Mouse (Mus musculus) hindbrain, embryonic 12.5 days (tissue): ENCODE data around the gene Tenm3. TPM values are rescaled to one million over a fixed set of nuclear protein-coding genes. Genes with fewer than 3 reads are reported as not detected.

ENCODE experiments used
- ATAC-seq: fragments of 200-750 bp; cut with Nextera tagmentation; 2 replicates; pipeline ENCODE4 v1.8.0; 2017; ENCODE audit warnings: moderate TSS enrichment; ENCODE audit not compliant: low FRiP score
- H3K27ac ChIP-seq: fragments of 300-500 bp; sonication (generic); 2 replicates; pipeline ENCODE4 v1.5.1; 2016; ENCODE audit warnings: mild to moderate bottlenecking
- H3K27me3 ChIP-seq: fragments of 300-500 bp; sonication (generic); 2 replicates; pipeline ENCODE4 v1.6.1; 2016; ENCODE audit warnings: mild to moderate bottlenecking
- H3K36me3 ChIP-seq: fragments of 300-500 bp; sonication (generic); 2 replicates; pipeline ENCODE4 v1.6.1; 2016; ENCODE audit warnings: mild to moderate bottlenecking
- H3K4me1 ChIP-seq: fragments of 300-500 bp; sonication (generic); 2 replicates; pipeline ENCODE4 v1.6.1; 2016
- H3K4me2 ChIP-seq: fragments of 300-500 bp; sonication (generic); replicated peaks from 2 replicates; pipeline ENCODE4 v1.6.1; 2016; ENCODE audit warnings: mild to moderate bottlenecking
- H3K4me3 ChIP-seq: fragments of 300-500 bp; sonication (generic); 2 replicates; pipeline ENCODE4 v1.5.1; 2016; ENCODE audit warnings: mild to moderate bottlenecking
- H3K9ac ChIP-seq: fragments of 300-500 bp; sonication (generic); 2 replicates; pipeline ENCODE4 v1.6.1; 2016; ENCODE audit warnings: mild to moderate bottlenecking, moderate library complexity
- H3K9me3 ChIP-seq: fragments of 300-500 bp; sonication (generic); replicated peaks from 2 replicates; pipeline ENCODE4 v1.6.1; 2016; ENCODE audit warnings: mild to moderate bottlenecking
- WGBS: fragments of 180-500 bp; shearing (Covaris S2); methylation state at CpG from one replicate; pipeline ENCODE4 v1.1.7; 2016; 5-methylcytosine and 5-hydroxymethylcytosine counted together
- polyA plus RNA-seq: library from polyadenylated mRNA; unstranded; fragments of >200 nt; fragmentation: Nextera tagmentation; extraction: Ambion mirVana; gene quantifications from 2 replicates; pipeline ENCODE4 v1.2.1, GENCODE M21; 2016

The Tenm3 gene
- polyA plus RNA-seq, 1 experiment from 2014 or later: 52.8 TPM

DNA sequence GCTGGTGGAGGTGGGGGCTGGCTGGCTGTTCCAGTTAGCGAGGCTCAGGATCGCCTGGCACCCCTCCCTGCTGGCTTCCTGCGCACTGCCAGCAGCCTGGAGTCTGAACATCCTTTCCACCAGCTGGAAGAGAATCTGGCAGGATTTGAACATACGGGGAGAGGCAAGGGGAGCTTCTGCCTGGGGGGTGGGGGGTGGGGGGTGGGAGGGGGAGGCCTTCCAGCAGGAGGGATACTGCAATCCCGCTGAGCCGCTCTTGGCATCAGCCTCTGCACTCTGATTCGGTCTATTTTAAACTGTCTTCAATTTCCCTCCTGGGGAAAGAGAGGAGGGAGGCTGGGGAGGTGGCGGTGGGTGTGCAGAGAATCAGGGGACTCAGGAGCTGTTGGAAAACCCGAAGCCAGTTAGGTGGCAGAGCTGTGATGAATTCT, 628.7 kb downstream of the Tenm3 start:
- 31% methylated on average over 9 of the region's 9 CpGs for WGBS
- Histone ChIP-seq H3K9ac (no peak overlapping the region), H3K4me1 (peaks cover 5% of the 10 kb centered on the region; the same call in 1 of the 2 replicates), H3K4me2 (no peak overlapping the region), H3K36me3 (no peaks in the 10 kb centered on the region), H3K9me3 (no peaks in the 10 kb centered on the region), H3K27ac (no peak overlapping the region), H3K27me3 (no peaks in the 10 kb centered on the region; the same call in 1 of the 2 replicates), H3K4me3 (no peak overlapping the region)
- no peak for ATAC-seq

DNA sequence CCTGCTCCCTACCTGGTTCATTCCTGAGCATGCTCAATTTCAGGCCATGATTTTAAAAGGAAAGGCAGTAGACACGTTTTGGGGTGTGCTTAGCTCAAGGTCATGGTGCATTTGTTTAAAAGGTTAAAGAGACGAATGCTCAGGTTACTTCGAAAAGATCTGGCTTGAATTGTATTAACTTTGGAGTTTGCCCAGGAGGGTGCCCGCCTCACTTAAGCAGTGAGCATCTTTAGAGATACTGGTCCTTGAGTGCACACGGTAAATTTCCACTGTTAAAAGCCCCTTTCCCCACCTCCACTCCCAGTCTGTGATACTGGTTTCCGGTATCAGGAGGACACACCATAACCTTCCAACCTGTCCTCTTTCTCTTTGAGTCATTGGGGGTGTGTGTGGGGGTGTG, 629.4 kb downstream of the Tenm3 start:
- no peak overlapping the region for H3K9ac ChIP-seq
- H3K27me3 ChIP-seq: no peaks in the 10 kb centered on the region; the same call in 1 of the 2 replicates
- no peak overlapping the region for H3K4me3 ChIP-seq
- 59% methylated on average over 6 of the region's 6 CpGs for WGBS
- H3K9me3 ChIP-seq: no peaks in the 10 kb centered on the region
- no peak overlapping the region for H3K27ac ChIP-seq
- no peak overlapping the region for H3K4me2 ChIP-seq
- H3K4me1 ChIP-seq: peaks cover 5% of the 10 kb centered on the region; the same call in 1 of the 2 replicates
- no peak for ATAC-seq
- no peaks in the 10 kb centered on the region for H3K36me3 ChIP-seq

GRCm38 (mm10) chr8:48211931-48212330, 631.8 kb downstream of the Tenm3 start:
- H3K4me2 ChIP-seq: no peak overlapping the region
- H3K4me3 ChIP-seq: no peak overlapping the region
- 74% methylated on average over 9 of the region's 9 CpGs for WGBS
- ATAC-seq: no peak
- H3K9ac ChIP-seq: no peak overlapping the region
- peaks cover 5% of the 10 kb centered on the region; the same call in 1 of the 2 replicates for H3K4me1 ChIP-seq
- H3K36me3 ChIP-seq: no peaks in the 10 kb centered on the region
- H3K27me3 ChIP-seq: no peaks in the 10 kb centered on the region; the same call in 1 of the 2 replicates
- H3K9me3 ChIP-seq: no peaks in the 10 kb centered on the region
- H3K27ac ChIP-seq: no peak overlapping the region

DNA sequence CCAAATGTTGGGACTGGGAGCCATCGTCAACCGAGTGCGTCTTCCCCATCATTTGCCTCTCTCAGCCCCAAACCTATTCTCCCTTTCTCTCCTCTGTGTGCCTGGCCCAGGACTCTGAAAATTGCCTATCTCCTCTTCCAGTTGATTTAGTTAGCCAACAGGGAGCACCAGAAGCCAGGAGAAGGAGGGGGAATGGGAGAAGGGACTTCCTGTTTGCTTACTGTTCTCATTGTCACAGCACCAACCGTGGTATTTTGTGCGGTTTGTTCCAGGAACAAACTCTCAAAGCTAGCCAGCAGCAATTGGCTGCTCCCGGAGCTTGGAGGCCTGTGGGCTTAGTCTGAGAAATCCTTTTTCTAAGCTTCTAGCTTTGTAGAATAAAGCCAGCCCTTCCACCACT, 636.2 kb downstream of the Tenm3 start:
- Histone ChIP-seq H3K4me1 (peaks cover 10% of the 10 kb centered on the region), H3K4me2 (no peak overlapping the region), H3K9ac (no peak overlapping the region), H3K4me3 (no peak overlapping the region), H3K36me3 (no peaks in the 10 kb centered on the region), H3K27me3 (no peaks in the 10 kb centered on the region), H3K27ac (no peak overlapping the region), H3K9me3 (no peaks in the 10 kb centered on the region)
- no peak for ATAC-seq
- WGBS: 85% methylated on average over 6 of the region's 6 CpGs

GRCm38 (mm10) chr8:48206922-48207321, 636.8 kb downstream of the Tenm3 start:
- Histone ChIP-seq H3K27ac (no peak overlapping the region), H3K4me3 (no peak overlapping the region), H3K4me2 (no peak overlapping the region), H3K4me1 (peaks cover 10% of the 10 kb centered on the region), H3K27me3 (no peaks in the 10 kb centered on the region), H3K9me3 (no peaks in the 10 kb centered on the region), H3K36me3 (no peaks in the 10 kb centered on the region), H3K9ac (no peak overlapping the region)
- 71% methylated on average over 7 of the region's 8 CpGs for WGBS
- ATAC-seq: no peak

GRCm38 (mm10) chr8:48204838-48205345, 638.9 kb downstream of the Tenm3 start:
- Histone ChIP-seq H3K4me3 (no peak overlapping the region), H3K9ac (no peak overlapping the region), H3K4me1 (peaks cover 10% of the 10 kb centered on the region), H3K27me3 (no peaks in the 10 kb centered on the region), H3K36me3 (no peaks in the 10 kb centered on the region), H3K9me3 (no peaks in the 10 kb centered on the region), H3K4me2 (no peak overlapping the region), H3K27ac (peak overlapping the region; percentile 58)
- 59% methylated on average over 12 of the region's 12 CpGs for WGBS
- peak; percentile 32 for ATAC-seq

DNA sequence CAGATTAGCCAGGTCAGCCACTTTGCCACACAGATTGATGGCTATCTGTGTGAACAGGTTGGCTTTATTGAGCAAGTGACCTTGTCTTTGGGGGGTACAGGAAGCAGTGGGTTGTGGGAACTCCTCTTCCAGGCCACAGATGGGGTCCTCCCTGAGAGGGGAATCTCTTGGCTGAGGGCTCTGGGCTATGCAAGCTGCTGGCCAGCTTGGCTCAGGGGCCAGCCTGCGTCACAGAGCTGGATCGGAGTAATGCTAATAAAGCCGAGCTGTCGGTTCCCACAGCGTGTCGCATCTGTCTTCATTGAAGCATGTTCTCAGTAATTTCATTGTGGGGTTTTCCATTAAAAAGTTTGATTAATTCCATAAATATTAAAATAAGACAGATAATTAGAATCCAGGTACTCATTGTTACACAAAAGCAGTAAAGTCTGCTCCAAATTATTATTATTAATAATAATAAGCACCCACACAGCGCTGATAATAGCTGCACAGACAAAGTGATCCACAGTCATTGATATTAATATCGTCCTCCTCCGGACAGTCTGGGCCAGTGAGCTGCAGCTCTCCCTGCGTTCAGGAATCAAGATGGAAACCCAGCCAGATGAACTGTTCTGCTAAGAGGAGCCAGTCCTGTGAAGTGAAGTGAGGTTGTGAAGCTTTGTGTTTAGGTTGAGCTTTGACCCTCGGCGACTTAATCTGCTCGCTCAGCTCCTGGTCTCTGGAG, 639.5 kb downstream of the Tenm3 start:
- ATAC-seq: peak; percentile 84
- Histone ChIP-seq H3K4me2 (no peak overlapping the region), H3K4me3 (no peak overlapping the region), H3K27me3 (no peaks in the 10 kb centered on the region), H3K36me3 (no peaks in the 10 kb centered on the region), H3K27ac (peak overlapping the region; percentile 58), H3K4me1 (peaks cover 10% of the 10 kb centered on the region), H3K9me3 (no peaks in the 10 kb centered on the region), H3K9ac (no peak overlapping the region)
- WGBS: 60% methylated on average over 13 of the region's 13 CpGs

GRCm38 (mm10) chr8:48203611-48204010, 640.1 kb downstream of the Tenm3 start:
- Histone ChIP-seq H3K4me1 (peaks cover 10% of the 10 kb centered on the region), H3K27ac (peak overlapping the region; percentile 53), H3K27me3 (no peaks in the 10 kb centered on the region), H3K4me2 (no peak overlapping the region), H3K36me3 (no peaks in the 10 kb centered on the region), H3K9ac (no peak overlapping the region), H3K9me3 (0 out of 2 replicates have a peak, but pooled peaks cover 2% of the 10 kb centered on the region), H3K4me3 (no peak overlapping the region)
- 80% methylated on average over 9 of the region's 9 CpGs for WGBS
- ATAC-seq: no peak

GRCm38 (mm10) chr8:48203161-48203560, 640.6 kb downstream of the Tenm3 start:
- Histone ChIP-seq H3K36me3 (no peaks in the 10 kb centered on the region), H3K9me3 (0 out of 2 replicates have a peak, but pooled peaks cover 2% of the 10 kb centered on the region), H3K4me2 (no peak overlapping the region), H3K4me3 (no peak overlapping the region), H3K27me3 (no peaks in the 10 kb centered on the region), H3K4me1 (peaks cover 10% of the 10 kb centered on the region), H3K9ac (no peak overlapping the region), H3K27ac (no peak overlapping the region)
- no peak for ATAC-seq
- WGBS: 63% methylated on average over 6 of the region's 6 CpGs

- no peaks in the 10 kb centered on the region for H3K36me3 ChIP-seq
- H3K9ac ChIP-seq: no peak overlapping the region
- WGBS: 67% methylated on average over 3 of the region's 3 CpGs
- no peak overlapping the region for H3K27ac ChIP-seq
- peaks cover 2% of the 10 kb centered on the region; the same call in 1 of the 2 replicates for H3K9me3 ChIP-seq
- H3K4me1 ChIP-seq: peaks cover 10% of the 10 kb centered on the region
- H3K27me3 ChIP-seq: no peaks in the 10 kb centered on the region
- no peak for ATAC-seq
- no peak overlapping the region for H3K4me2 ChIP-seq
- H3K4me3 ChIP-seq: no peak overlapping the region
Observed at GRCm38 (mm10) chr8:48202632-48203031, 641.1 kb downstream of the Tenm3 start.

DNA sequence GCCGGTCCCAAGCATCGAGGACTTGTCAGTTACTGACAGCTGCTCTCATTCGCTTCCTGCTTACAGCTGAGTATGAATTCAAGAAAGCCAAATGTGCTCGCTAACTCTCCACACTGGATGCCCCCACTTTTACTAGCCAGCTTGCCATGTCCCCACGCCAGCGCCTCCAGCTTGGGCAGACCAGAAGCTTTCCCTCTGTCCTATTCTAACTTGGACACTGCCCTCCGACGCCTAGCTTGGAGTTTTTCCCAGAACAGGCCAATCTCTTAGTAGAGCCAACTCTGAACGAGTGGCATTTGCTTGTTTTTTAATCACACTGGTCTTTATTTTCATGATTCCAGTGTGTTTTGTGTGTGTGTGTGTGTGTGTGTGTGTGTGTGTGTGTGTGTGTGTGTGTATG, 644.6 kb downstream of the Tenm3 start:
- no peak overlapping the region for H3K27ac ChIP-seq
- H3K27me3 ChIP-seq: no peaks in the 10 kb centered on the region
- H3K4me2 ChIP-seq: no peak overlapping the region
- peaks cover 2% of the 10 kb centered on the region; the same call in 1 of the 2 replicates for H3K9me3 ChIP-seq
- 93% methylated on average over 9 of the region's 9 CpGs for WGBS
- no peak overlapping the region for H3K9ac ChIP-seq
- H3K4me3 ChIP-seq: no peak overlapping the region
- no peak for ATAC-seq
- H3K4me1 ChIP-seq: peaks cover 6% of the 10 kb centered on the region
- H3K36me3 ChIP-seq: no peaks in the 10 kb centered on the region

DNA sequence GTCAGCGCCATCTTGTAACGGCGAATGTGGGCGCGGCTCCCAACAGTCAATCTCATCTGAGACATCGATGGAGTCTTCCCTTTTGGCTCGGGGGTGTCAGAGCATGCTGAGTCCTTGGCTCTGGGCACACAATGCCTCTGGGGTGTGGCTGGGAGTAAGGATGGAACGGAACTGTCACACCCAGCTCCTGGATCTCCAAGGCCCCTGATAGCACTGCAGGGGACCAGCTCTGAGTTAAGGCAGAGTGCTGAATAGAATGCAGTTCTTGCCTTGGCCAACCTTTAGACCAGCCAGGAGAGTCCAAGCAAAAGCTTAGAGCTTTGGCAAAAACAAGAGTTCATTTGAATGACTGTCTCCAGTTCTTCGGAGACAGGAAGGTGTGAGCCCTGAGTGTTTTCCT, 647.8 kb downstream of the Tenm3 start:
- no peaks in the 10 kb centered on the region for H3K4me1 ChIP-seq
- H3K36me3 ChIP-seq: no peaks in the 10 kb centered on the region
- no peak overlapping the region for H3K4me3 ChIP-seq
- H3K27ac ChIP-seq: no peak overlapping the region
- no peak for ATAC-seq
- no peak overlapping the region for H3K4me2 ChIP-seq
- no peaks in the 10 kb centered on the region for H3K27me3 ChIP-seq
- peaks cover 2% of the 10 kb centered on the region; the same call in 1 of the 2 replicates for H3K9me3 ChIP-seq
- no peak overlapping the region for H3K9ac ChIP-seq
- 93% methylated on average over 9 of the region's 9 CpGs for WGBS

GRCm38 (mm10) chr8:48188586-48188985, 655.2 kb downstream of the Tenm3 start:
- Histone ChIP-seq H3K36me3 (no peaks in the 10 kb centered on the region), H3K27me3 (no peaks in the 10 kb centered on the region), H3K4me1 (no peaks in the 10 kb centered on the region), H3K27ac (no peak overlapping the region), H3K9ac (no peak overlapping the region), H3K9me3 (no peaks in the 10 kb centered on the region), H3K4me2 (no peak overlapping the region), H3K4me3 (no peak overlapping the region)
- 97% methylated on average over 12 of the region's 12 CpGs for WGBS
- ATAC-seq: no peak
